Mouse (Mus musculus): ENCODE results near the gene Tmem135.

GRCm38 (mm10) chr7:89365135-89365880, 38.7 kb downstream of the Tmem135 start:
- TF ChIP-seq CTCF (IDR thresholded peaks at IDR 0.05; ENCODE audit: low read depth) = no peak
- no peak for TF ChIP-seq EP300 (optimal IDR thresholded peaks at IDR 0.05)

Data from stomach, postnatal 0 days (tissue).